Mouse (Mus musculus) midbrain, embryonic 14.5 days (tissue): ENCODE data around the gene Gm13090. TPM values are rescaled to one million over a fixed set of nuclear protein-coding genes. Genes with fewer than 3 reads are reported as not detected.

Experiments used
- ATAC-seq: fragments of 200-750 bp; cut with Nextera tagmentation; 2 replicates; pipeline ENCODE4 v1.8.0; 2017; ENCODE audit warnings: moderate number of reproducible peaks, moderate library complexity; ENCODE audit not compliant: low FRiP score, low TSS enrichment
- DNase-seq: peaks from one replicate; pipeline ENCODE4 v3.0.0-alpha.2; 2015
- H3K27ac ChIP-seq: fragments of 300-500 bp; sonication (generic); replicated peaks from 2 replicates; pipeline ENCODE4 v1.5.1; 2014; ENCODE audit warnings: mild to moderate bottlenecking, low read depth, low read length, moderate library complexity
- H3K27me3 ChIP-seq: fragments of 300-500 bp; sonication (generic); 2 replicates; pipeline ENCODE4 v1.6.1; 2014; ENCODE audit warnings: low read length, control low read depth, mixed read lengths; ENCODE audit not compliant: control insufficient read depth, insufficient read depth
- H3K36me3 ChIP-seq: fragments of 300-500 bp; sonication (generic); 2 replicates; pipeline ENCODE4 v1.6.1; 2014; ENCODE audit warnings: low read length, control low read depth; ENCODE audit not compliant: control insufficient read depth, insufficient read depth
- H3K4me1 ChIP-seq: fragments of 300-500 bp; sonication (generic); 2 replicates; pipeline ENCODE4 v1.6.1; 2014; ENCODE audit warnings: mild to moderate bottlenecking, antibody characterized with exemption, low read length, control low read depth; ENCODE audit not compliant: control insufficient read depth, insufficient read depth
- H3K4me2 ChIP-seq: fragments of 300-500 bp; sonication (generic); 2 replicates; pipeline ENCODE4 v1.6.1; 2014; ENCODE audit warnings: mild to moderate bottlenecking, low read length, moderate library complexity
- H3K4me3 ChIP-seq: fragments of 300-500 bp; sonication (generic); replicated peaks from 2 replicates; pipeline ENCODE4 v1.5.1; 2014; ENCODE audit warnings: low read depth, low read length
- H3K9ac ChIP-seq: fragments of 300-500 bp; sonication (generic); replicated peaks from 2 replicates; pipeline ENCODE4 v1.6.1; 2014; ENCODE audit warnings: mild to moderate bottlenecking, low read length, moderate library complexity
- H3K9me3 ChIP-seq: fragments of 300-500 bp; sonication (generic); 2 replicates; pipeline ENCODE4 v1.6.1; 2016; ENCODE audit warnings: low read length, control low read depth, mixed read lengths; ENCODE audit not compliant: control insufficient read depth
- WGBS: fragments of 180-500 bp; shearing (Covaris S2); extraction: QIAGEN DNeasy Blood & Tissue Kit; methylation state at CpG from one replicate; pipeline ENCODE4 v1.1.7; 2014; 5-methylcytosine and 5-hydroxymethylcytosine counted together
- polyA plus RNA-seq: library from polyadenylated mRNA; unstranded; fragments of >200 nt; fragmentation: Nextera tagmentation; extraction: Ambion mirVana; gene quantifications from 2 replicates; pipeline ENCODE4 v1.2.1, GENCODE M21; 2014

The Gm13090 gene
- polyA plus RNA-seq, 1 experiment from 2014 or later = 0.50 TPM

DNA sequence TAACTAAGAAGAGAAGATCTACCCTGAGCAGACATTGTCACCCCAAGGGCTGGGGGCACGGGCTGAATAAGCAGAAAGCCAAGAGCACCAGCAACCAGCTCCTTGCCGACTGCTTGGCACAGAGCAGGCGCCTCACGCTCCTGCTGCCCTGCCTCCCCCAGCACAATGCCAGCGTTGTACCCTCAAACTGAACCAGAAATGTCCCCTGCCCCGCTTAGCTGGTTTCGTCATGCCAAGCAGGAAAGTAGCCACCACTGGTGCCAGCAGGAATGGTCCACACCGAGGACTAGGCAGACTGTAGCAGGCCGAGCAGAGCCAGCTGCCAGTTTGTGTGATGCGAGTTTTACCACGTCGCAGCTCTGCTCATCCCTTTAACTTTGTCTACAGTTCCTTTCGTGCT is 7.4 kb upstream of the Gm13090 start:
- Histone ChIP-seq H3K4me1 (no peaks in the 10 kb centered on the region), H3K4me3 (no peak overlapping the region), H3K9me3 (no peaks in the 10 kb centered on the region), H3K27me3 (no peaks in the 10 kb centered on the region), H3K4me2 (no peak overlapping the region), H3K9ac (no peak overlapping the region), H3K27ac (no peak overlapping the region), H3K36me3 (peaks cover 100% of the 10 kb centered on the region)
- DNase-seq (no peak), ATAC-seq (no peak)
- 94% methylated on average over 13 of the region's 13 CpGs for WGBS

DNA sequence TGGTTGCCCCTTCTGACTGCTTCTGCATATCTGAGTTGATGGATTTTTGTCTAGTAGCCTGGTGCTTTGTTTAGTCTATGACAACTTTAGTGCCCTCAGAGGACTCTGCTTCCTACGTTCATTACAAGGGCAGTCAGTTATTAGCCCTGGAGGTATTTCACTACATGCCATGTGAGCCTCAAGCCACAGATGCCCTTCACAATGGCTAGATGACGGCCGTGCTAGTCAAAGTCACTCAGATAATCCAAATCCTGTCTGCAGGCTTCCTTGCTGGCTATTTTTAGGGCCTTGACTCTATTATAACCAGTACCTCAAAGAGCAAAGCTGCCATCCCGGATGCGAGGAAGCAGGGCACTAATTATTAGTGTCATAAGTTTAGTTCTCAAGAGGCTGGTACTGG is 6.3 kb upstream of the Gm13090 start:
- H3K4me2 ChIP-seq = no peak overlapping the region
- H3K27ac ChIP-seq = no peak overlapping the region
- no peaks in the 10 kb centered on the region for H3K9me3 ChIP-seq
- H3K36me3 ChIP-seq = peaks cover 100% of the 10 kb centered on the region
- 77% methylated on average over 5 of the region's 5 CpGs for WGBS
- H3K9ac ChIP-seq = no peak overlapping the region
- ATAC-seq (no peak), DNase-seq (no peak)
- no peaks in the 10 kb centered on the region for H3K27me3 ChIP-seq
- no peaks in the 10 kb centered on the region for H3K4me1 ChIP-seq
- no peak overlapping the region for H3K4me3 ChIP-seq

DNA sequence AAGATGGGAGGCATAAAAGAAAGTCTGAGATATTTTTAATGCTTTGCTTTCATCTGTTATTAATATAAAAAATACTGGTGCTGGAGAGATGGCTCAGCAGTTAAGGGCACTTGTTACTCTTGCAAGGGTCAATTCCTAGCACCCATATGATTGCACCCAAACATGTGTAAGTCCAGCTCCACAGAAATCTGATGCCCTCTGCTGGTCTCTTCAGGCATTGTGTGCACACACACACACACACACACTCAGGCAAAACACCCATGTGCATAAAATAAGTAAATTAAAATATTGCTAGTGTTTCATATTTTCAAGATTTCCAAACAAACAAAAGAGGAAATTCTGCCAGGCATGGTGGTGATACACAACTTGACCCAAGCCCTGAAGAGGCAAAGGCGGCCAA is 2.0 kb upstream of the Gm13090 start:
- Histone ChIP-seq H3K27me3 (no peaks in the 10 kb centered on the region), H3K4me2 (no peak overlapping the region), H3K36me3 (peaks cover 65% of the 10 kb centered on the region), H3K4me1 (peaks cover 3% of the 10 kb centered on the region; the same call in 1 of the 2 replicates), H3K27ac (no peak overlapping the region), H3K9me3 (no peaks in the 10 kb centered on the region), H3K9ac (no peak overlapping the region), H3K4me3 (no peak overlapping the region)
- no peak for ATAC-seq
- no peak for DNase-seq
- 95% methylated on average over 1 of the region's 1 CpGs for WGBS

DNA sequence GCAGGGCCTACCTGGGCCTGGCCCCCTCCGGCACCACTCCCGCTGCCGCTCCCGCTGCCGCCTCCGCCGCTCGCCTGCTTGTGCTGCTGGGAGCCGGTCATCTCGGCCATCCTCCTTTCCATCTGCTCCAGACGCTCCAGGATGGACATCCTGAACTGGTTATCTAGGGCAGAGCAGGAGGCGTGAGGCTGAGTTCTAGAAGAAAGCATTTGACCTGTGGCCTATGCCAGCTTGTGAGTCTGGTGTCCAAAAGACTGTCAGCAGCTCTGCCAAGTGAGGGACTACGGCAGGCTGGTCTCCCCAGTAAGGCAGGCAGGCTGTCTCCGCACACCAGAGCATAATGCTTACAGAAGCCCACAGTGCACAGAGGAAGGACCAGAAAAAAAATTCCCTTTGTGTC is 551 bp upstream of the Gm13090 start:
- Histone ChIP-seq H3K4me3 (no peak overlapping the region), H3K27ac (no peak overlapping the region; the same call in 1 of the 2 replicates), H3K9ac (no peak overlapping the region), H3K27me3 (no peaks in the 10 kb centered on the region), H3K4me1 (peaks cover 3% of the 10 kb centered on the region; the same call in 1 of the 2 replicates), H3K36me3 (peaks cover 52% of the 10 kb centered on the region), H3K4me2 (no peak overlapping the region), H3K9me3 (no peaks in the 10 kb centered on the region)
- DNase-seq (no peak), ATAC-seq (no peak)
- 96% methylated on average over 14 of the region's 14 CpGs for WGBS

DNA sequence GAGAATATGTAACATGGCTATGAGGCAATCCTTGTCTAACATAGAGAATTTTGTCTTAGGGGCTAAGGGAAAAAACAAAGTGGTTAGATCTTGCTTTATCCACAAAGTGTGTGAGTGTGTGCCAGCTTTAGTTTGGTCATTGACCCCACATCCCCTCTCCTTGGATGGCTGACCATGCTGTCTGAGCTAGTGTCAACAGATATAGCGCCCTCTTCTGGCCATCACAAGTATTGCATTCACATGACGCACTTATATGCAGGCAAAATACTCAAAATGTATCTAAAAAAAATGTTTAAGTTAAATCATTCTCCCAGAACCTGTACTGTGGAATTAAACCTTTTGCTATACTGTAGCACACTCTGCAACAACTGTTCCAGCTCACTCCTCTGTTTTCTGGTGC is 5.8 kb downstream of the Gm13090 start:
- Histone ChIP-seq H3K9ac (no peak overlapping the region), H3K4me2 (no peak overlapping the region), H3K9me3 (no peaks in the 10 kb centered on the region), H3K27me3 (no peaks in the 10 kb centered on the region), H3K36me3 (peaks cover 11% of the 10 kb centered on the region; the same call in 1 of the 2 replicates), H3K4me3 (no peak overlapping the region), H3K27ac (no peak overlapping the region), H3K4me1 (peaks cover 19% of the 10 kb centered on the region; the same call in 1 of the 2 replicates)
- peak; percentile 65 for DNase-seq
- ATAC-seq = no peak
- 30% methylated on average over 2 of the region's 2 CpGs for WGBS

DNA sequence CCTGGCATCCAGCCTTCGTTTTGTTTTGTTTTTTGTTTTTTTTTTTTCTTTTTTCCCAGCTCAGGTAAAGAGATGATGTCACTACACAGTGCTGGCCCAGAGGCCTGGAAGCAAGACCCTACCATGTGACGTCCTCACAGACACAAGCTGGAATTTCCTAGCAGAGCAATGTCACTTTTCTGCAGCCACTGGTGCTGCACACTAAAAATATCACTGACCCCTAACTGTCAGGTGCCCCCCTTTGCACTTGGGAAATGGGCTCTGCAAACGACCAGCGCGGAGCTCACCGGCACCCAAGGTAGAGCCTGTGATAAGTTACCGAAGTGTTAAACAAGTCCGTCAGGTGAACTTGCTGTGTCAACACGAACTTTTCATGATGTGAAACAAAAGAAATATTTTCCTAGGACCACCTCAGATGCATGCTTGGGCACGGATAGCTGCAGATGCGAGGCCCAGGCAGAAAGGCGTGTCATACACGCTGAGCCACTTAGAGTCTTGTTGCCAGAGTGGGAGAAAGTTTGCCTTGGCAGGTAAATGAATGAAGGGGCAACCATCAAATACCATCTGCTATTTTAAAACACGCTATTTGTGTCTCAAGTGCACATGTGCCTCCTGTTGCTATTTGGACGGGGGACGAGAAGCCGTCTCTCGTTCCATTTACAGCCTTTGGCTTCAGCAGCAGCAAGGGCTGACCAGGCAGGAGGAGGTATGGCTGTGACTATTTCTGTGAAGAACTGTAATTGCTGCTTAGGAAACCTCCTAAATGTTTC is 7.1 kb downstream of the Gm13090 start:
- Histone ChIP-seq H3K36me3 (peaks cover 11% of the 10 kb centered on the region; the same call in 1 of the 2 replicates), H3K9me3 (no peaks in the 10 kb centered on the region), H3K9ac (no peak overlapping the region), H3K27ac (no peak overlapping the region), H3K4me3 (no peak overlapping the region), H3K4me1 (0 out of 2 replicates have a peak, but pooled peaks cover 17% of the 10 kb centered on the region), H3K27me3 (no peaks in the 10 kb centered on the region), H3K4me2 (no peak overlapping the region)
- DNase-seq (no peak), ATAC-seq (no peak)
- WGBS = 91% methylated on average over 18 of the region's 18 CpGs

DNA sequence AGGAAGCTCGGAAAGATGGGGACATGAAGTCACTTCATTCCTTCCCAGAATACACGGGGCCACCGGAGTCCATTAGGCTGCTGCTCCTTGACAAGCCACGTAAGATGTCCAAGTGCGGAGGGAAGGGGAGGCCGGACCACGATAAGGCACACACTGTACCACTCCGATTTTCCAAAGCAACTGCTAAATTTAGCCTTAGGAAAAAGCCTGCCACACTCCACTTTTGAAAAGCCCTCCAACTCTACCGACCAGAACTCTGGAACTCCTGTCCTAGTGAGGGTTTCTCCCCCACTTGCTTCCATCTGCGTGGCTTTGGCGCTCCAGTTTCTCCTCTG is 7.7 kb downstream of the Gm13090 start:
- Histone ChIP-seq H3K4me2 (no peak overlapping the region), H3K9ac (no peak overlapping the region), H3K4me3 (no peak overlapping the region), H3K4me1 (0 out of 2 replicates have a peak, but pooled peaks cover 19% of the 10 kb centered on the region), H3K27me3 (no peaks in the 10 kb centered on the region), H3K36me3 (peaks cover 11% of the 10 kb centered on the region; the same call in 1 of the 2 replicates), H3K9me3 (no peaks in the 10 kb centered on the region), H3K27ac (0 out of 2 replicates have a peak overlapping the region, but pooled peaks have one; percentile 37)
- ATAC-seq (no peak), DNase-seq (no peak)
- WGBS = 87% methylated on average over 11 of the region's 11 CpGs

DNA sequence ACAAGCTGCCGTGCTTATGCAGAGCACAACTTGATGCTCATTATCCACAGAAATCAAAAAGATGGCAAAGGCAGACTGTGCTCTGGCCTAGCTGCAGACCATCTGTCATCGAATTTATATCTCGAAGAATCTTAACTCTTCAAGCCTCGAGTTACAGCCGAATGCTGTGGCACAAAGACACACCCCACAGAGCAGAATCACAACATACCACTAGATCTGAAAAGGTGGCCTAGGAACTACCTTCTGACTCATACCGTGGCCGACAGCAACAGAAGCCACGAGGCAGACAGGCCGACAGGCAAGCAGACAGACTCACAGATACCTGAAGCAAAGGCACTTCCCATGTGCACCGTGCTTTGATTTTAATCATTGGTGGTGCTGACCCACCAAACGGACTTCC is 14.3 kb downstream of the Gm13090 start:
- no peaks in the 10 kb centered on the region for H3K9me3 ChIP-seq
- no peaks in the 10 kb centered on the region for H3K27me3 ChIP-seq
- H3K4me1 ChIP-seq = peaks cover 40% of the 10 kb centered on the region
- no peak overlapping the region for H3K4me2 ChIP-seq
- H3K36me3 ChIP-seq = no peaks in the 10 kb centered on the region
- no peak overlapping the region for H3K27ac ChIP-seq
- no peak overlapping the region; the same call in 1 of the 2 replicates for H3K9ac ChIP-seq
- WGBS = 81% methylated on average over 11 of the region's 11 CpGs
- DNase-seq = no peak
- no peak for ATAC-seq
- H3K4me3 ChIP-seq = no peak overlapping the region

DNA sequence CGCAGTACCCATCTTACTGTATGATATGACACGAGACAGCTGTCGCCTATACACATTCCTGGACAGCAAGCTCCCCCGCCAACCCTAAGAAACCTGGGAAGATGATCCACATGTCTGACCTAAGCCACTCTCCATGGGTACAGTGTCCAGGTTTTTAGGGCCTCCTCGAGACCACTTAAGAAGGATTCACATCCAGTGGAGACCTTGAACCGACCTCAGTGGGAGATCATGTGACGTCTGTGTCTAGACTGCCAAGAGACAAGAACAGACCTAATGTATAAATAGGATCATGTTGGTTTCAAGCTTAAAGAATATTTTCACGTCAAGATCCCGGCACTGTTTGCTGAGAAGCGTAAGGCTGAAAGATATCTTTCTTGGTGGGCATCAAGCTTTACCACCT is 14.8 kb downstream of the Gm13090 start:
- Histone ChIP-seq H3K4me1 (peaks cover 38% of the 10 kb centered on the region), H3K27ac (no peak overlapping the region), H3K27me3 (no peaks in the 10 kb centered on the region), H3K4me2 (peak overlapping the region; percentile 15; the same call in 1 of the 2 replicates), H3K9me3 (no peaks in the 10 kb centered on the region), H3K36me3 (no peaks in the 10 kb centered on the region), H3K4me3 (no peak overlapping the region), H3K9ac (no peak overlapping the region; the same call in 1 of the 2 replicates)
- ATAC-seq (no peak), DNase-seq (no peak)
- WGBS = 92% methylated on average over 10 of the region's 10 CpGs
